Mouse (Mus musculus) G1E (cell line): ENCODE results near the gene Ccnk.

Source experiments
- CTCF ChIP-seq: IDR thresholded peaks from 2 replicates; pipeline ENCODE4 v1.5.1; 2012; ENCODE audit warnings: low read depth, low read length, inconsistent platforms, mixed read lengths
- GATA2 ChIP-seq: IDR thresholded peaks from 2 replicates; pipeline ENCODE4 v1.6.1; 2012; ENCODE audit warnings: low read depth, low read length, inconsistent platforms, borderline replicate concordance
- POLR2AphosphoS5 ChIP-seq: IDR thresholded peaks from 2 replicates; pipeline ENCODE4 v1.6.1; 2012; ENCODE audit warnings: low read depth, low read length, inconsistent platforms; ENCODE audit not compliant: insufficient replicate concordance

DNA sequence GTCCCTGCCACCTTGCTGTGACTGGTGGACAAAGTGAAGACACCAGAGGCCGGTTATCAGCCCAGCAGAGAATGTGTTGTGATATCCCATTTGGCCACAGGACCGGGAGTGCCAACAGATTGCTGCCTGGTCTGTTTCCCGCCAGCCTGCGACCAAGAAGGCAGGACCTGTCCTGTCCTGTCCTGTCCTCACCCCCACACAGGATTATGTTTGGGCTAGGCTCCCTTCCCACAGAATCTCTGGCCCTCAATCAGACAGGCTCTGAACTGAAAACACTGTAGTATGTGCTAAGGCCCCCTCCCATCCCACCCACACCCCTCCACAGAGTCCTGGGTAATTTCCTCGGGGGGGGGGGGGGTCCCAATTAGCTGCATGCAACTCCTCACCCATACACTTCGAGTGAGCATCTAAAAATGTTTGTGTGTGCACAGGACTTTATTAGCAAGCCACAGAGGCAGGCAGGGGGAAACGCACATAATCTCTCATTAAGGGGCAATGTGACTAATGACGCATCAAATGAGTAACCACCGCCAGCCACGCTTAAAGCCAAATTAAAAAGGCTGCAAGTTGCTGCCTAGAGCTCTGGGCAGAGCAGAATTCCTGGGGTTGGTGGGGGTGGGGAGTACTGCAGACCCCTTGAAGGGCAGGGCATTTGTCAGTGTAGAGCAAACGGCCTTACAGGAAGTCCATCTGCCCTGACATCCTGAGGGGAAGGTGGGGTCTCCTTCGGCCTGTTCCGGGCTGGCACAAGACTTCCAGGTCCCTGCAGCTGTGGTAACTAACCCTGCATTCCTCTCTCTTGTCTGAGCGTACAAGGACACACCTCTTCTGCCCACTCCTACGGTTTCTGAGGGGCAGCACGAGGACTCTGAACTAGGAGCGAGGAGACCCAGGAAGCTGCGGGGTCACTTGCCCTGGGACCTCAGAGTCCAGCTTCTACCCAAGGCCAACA lies 34.0 kb downstream of the Ccnk start:
- TF ChIP-seq POLR2AphosphoS5 (no peak), CTCF (no peak), GATA2 (no peak)
